Mouse (Mus musculus) limb, embryonic 15.5 days (tissue): ENCODE measurements at regions not wholly inside any gene's neighbourhood (a gene's known extent, or its start where the extent isn't known, plus 50 kb on each side); places are given as distances from the start of the nearest gene placed in this dataset.

Experiments used
- ATAC-seq: fragments of 200-750 bp; cut with Nextera tagmentation; 2 replicates; pipeline ENCODE4 v1.8.0; 2017; ENCODE audit warnings: low read depth, moderate TSS enrichment; ENCODE audit not compliant: insufficient number of reproducible peaks, low FRiP score, low TSS enrichment
- H3K27ac ChIP-seq: fragments of 300-500 bp; sonication (generic); 2 replicates; pipeline ENCODE4 v1.5.1; 2015; ENCODE audit warnings: moderate library complexity, mild to moderate bottlenecking, inconsistent platforms
- H3K27me3 ChIP-seq: fragments of 300-500 bp; sonication (generic); 2 replicates; pipeline ENCODE4 v1.6.1; 2015; ENCODE audit warnings: inconsistent platforms
- H3K36me3 ChIP-seq: fragments of 300-500 bp; sonication (generic); 2 replicates; pipeline ENCODE4 v1.6.1; 2015; ENCODE audit warnings: inconsistent platforms
- H3K4me1 ChIP-seq: fragments of 300-500 bp; sonication (generic); 2 replicates; pipeline ENCODE4 v1.6.1; 2015; ENCODE audit warnings: inconsistent platforms
- H3K4me2 ChIP-seq: fragments of 300-500 bp; sonication (generic); 2 replicates; pipeline ENCODE4 v1.6.1; 2015; ENCODE audit warnings: mild to moderate bottlenecking, inconsistent platforms
- H3K4me3 ChIP-seq: fragments of 300-500 bp; sonication (generic); 2 replicates; pipeline ENCODE4 v1.5.1; 2015; ENCODE audit warnings: mild to moderate bottlenecking, inconsistent platforms
- H3K9ac ChIP-seq: fragments of 300-500 bp; sonication (generic); 2 replicates; pipeline ENCODE4 v1.6.1; 2015; ENCODE audit warnings: inconsistent platforms
- H3K9me3 ChIP-seq: fragments of 300-500 bp; sonication (generic); 2 replicates; pipeline ENCODE4 v1.6.1; 2016; ENCODE audit warnings: inconsistent platforms
- WGBS: fragments of 180-500 bp; shearing (Covaris S2); methylation state at CpG from one replicate; pipeline ENCODE4 v1.1.7; 2015; 5-methylcytosine and 5-hydroxymethylcytosine counted together

DNA sequence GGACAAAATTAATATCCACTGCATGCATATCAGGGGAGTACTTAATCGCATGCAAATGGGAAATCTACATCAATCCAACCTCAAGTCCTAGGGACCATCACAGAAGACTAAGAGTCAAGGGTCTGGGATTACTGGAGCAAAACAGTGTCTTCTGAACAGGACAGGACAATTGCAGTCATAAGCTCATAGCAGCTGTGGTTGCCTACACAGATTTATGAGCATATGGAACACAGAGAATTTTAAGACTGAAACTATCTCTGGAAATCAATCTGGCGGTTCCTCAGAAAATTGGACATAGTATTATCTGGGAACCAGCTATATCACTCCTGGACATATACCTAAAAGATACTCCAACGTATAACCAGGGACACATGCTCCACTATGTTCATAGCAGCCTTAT is 99.8 kb upstream of the Hpf1 start:
- Histone ChIP-seq H3K27ac (no peak overlapping the region), H3K9ac (no peak overlapping the region), H3K4me1 (no peaks in the 10 kb centered on the region), H3K36me3 (no peaks in the 10 kb centered on the region), H3K4me2 (no peak overlapping the region), H3K9me3 (no peaks in the 10 kb centered on the region), H3K27me3 (no peaks in the 10 kb centered on the region), H3K4me3 (no peak overlapping the region)
- ATAC-seq: no peak
- 90% methylated on average over 3 of the region's 3 CpGs for WGBS

GRCm38 (mm10) chr8:60792518-60792917 is 97.7 kb upstream of the Hpf1 start:
- no peak for ATAC-seq

DNA sequence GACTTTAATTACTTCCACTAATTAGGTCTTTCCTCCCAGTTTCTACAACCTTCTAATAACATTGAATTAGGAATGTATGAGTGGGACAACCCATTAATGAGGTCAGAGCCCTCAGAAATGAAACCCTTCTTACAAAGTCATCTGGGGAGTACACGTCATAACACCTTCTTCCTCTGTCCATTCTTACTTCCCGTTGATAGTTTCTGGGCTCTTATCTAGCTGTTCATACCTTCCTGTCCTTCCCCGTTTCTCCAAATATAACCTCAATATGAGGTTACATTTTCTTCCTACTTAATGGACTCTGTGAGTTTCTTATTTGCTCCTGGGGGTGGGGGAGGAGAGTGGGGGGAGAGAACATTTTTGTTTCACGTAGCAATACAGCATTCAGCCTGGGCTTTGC is 85.4 kb upstream of the Hpf1 start:
- no peak overlapping the region for H3K4me2 ChIP-seq
- H3K4me1 ChIP-seq: no peaks in the 10 kb centered on the region
- ATAC-seq: no peak
- H3K27me3 ChIP-seq: no peaks in the 10 kb centered on the region
- no peaks in the 10 kb centered on the region for H3K9me3 ChIP-seq
- H3K9ac ChIP-seq: no peak overlapping the region
- no peaks in the 10 kb centered on the region for H3K36me3 ChIP-seq
- H3K27ac ChIP-seq: no peak overlapping the region
- 84% methylated on average over 4 of the region's 4 CpGs for WGBS
- no peak overlapping the region for H3K4me3 ChIP-seq

More at GRCm38 (mm10) chr8:60792518-60792917, 97.7 kb upstream of the Hpf1 start:
- Histone ChIP-seq H3K4me3 (no peak overlapping the region), H3K4me2 (no peak overlapping the region), H3K9ac (no peak overlapping the region), H3K27me3 (no peaks in the 10 kb centered on the region), H3K36me3 (no peaks in the 10 kb centered on the region), H3K9me3 (no peaks in the 10 kb centered on the region), H3K27ac (no peak overlapping the region), H3K4me1 (no peaks in the 10 kb centered on the region)
- 67% methylated on average over 1 of the region's 1 CpGs for WGBS

DNA sequence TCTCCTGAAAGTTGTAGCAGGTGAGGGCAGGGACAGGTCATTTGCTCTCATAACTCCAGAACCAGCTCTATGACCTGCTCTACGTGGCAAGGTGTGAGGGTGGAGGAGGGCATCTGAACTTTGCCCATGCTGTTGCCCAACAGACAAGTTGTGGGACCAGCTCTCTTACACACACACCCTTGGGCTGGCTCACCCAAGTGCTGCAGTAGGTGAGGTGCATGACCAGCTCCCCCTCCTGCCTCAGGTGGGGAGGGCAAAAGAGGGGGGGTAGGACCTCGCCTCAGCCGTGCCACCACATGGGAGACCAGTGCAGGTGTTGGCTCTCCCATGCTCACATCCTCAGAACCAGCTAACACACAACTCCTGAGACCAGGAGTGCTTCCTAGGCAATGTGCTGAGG is 83.4 kb upstream of the Hpf1 start:
- no peak overlapping the region for H3K4me3 ChIP-seq
- H3K27me3 ChIP-seq: no peaks in the 10 kb centered on the region
- H3K9ac ChIP-seq: no peak overlapping the region
- WGBS: 79% methylated on average over 3 of the region's 3 CpGs
- no peaks in the 10 kb centered on the region for H3K9me3 ChIP-seq
- 0 out of 2 replicates have a peak, but pooled peaks have one; percentile 35 for ATAC-seq
- no peak overlapping the region for H3K27ac ChIP-seq
- H3K4me1 ChIP-seq: no peaks in the 10 kb centered on the region
- H3K4me2 ChIP-seq: no peak overlapping the region
- H3K36me3 ChIP-seq: no peaks in the 10 kb centered on the region

GRCm38 (mm10) chr8:60809806-60810205 is 80.4 kb upstream of the Hpf1 start:
- Histone ChIP-seq H3K4me3 (no peak overlapping the region), H3K4me1 (no peaks in the 10 kb centered on the region), H3K27me3 (no peaks in the 10 kb centered on the region), H3K9me3 (no peaks in the 10 kb centered on the region), H3K36me3 (no peaks in the 10 kb centered on the region), H3K4me2 (no peak overlapping the region), H3K9ac (no peak overlapping the region), H3K27ac (no peak overlapping the region)
- WGBS: 93% methylated on average over 1 of the region's 1 CpGs
- no peak for ATAC-seq

- H3K27ac ChIP-seq: no peak overlapping the region
- 73% methylated on average over 4 of the region's 4 CpGs for WGBS
Observed at GRCm38 (mm10) chr8:60810955-60811354, 79.3 kb upstream of the Hpf1 start.

GRCm38 (mm10) chr8:60825676-60826442 is 64.4 kb upstream of the Hpf1 start:
- H3K36me3 ChIP-seq: no peaks in the 10 kb centered on the region
- no peaks in the 10 kb centered on the region for H3K4me1 ChIP-seq
- H3K4me3 ChIP-seq: no peak overlapping the region
- ATAC-seq: no peak
- no peak overlapping the region for H3K4me2 ChIP-seq
- 77% methylated on average over 11 of the region's 11 CpGs for WGBS
- no peaks in the 10 kb centered on the region for H3K9me3 ChIP-seq
- H3K27ac ChIP-seq: no peak overlapping the region
- no peaks in the 10 kb centered on the region for H3K27me3 ChIP-seq
- no peak overlapping the region for H3K9ac ChIP-seq

More at GRCm38 (mm10) chr8:60810955-60811354, 79.3 kb upstream of the Hpf1 start:
- Histone ChIP-seq H3K9ac (no peak overlapping the region), H3K36me3 (no peaks in the 10 kb centered on the region), H3K4me1 (no peaks in the 10 kb centered on the region), H3K9me3 (no peaks in the 10 kb centered on the region), H3K4me2 (no peak overlapping the region), H3K27me3 (no peaks in the 10 kb centered on the region), H3K4me3 (no peak overlapping the region)
- ATAC-seq: no peak

GRCm38 (mm10) chr8:60827241-60827640 is 63.0 kb upstream of the Hpf1 start:
- Histone ChIP-seq H3K4me3 (no peak overlapping the region), H3K27me3 (no peaks in the 10 kb centered on the region), H3K4me1 (no peaks in the 10 kb centered on the region), H3K9ac (no peak overlapping the region), H3K9me3 (no peaks in the 10 kb centered on the region), H3K36me3 (no peaks in the 10 kb centered on the region), H3K27ac (no peak overlapping the region), H3K4me2 (no peak overlapping the region)
- WGBS: 90% methylated on average over 8 of the region's 8 CpGs
- no peak for ATAC-seq

- Histone ChIP-seq H3K4me1 (no peaks in the 10 kb centered on the region; the same call in 1 of the 2 replicates), H3K9ac (no peak overlapping the region), H3K4me3 (no peak overlapping the region), H3K9me3 (no peaks in the 10 kb centered on the region), H3K27me3 (no peaks in the 10 kb centered on the region), H3K4me2 (no peak overlapping the region), H3K27ac (no peak overlapping the region), H3K36me3 (no peaks in the 10 kb centered on the region)
- ATAC-seq: no peak
- 66% methylated on average over 4 of the region's 4 CpGs for WGBS
Observed at GRCm38 (mm10) chr8:60829093-60829492, 61.1 kb upstream of the Hpf1 start.

DNA sequence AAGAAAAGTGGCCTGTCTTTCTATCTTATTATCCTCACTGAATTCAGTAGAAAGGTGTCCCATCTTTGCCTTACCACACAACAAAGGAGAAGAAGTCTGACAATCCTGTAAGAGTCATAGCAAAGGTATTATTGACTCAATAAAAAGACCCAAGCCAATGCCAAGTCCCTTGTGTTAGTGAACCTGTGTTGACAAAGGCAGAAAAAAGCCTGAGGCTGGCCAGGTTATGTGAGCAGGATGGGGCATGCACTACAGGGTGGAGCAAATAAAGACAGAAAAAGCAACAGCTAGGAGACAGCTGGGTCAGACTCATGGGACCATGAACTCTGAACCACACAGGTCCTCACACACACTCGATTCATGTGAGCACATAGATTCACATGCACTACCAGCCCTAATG is 59.7 kb upstream of the Hpf1 start:
- 50% methylated on average over 1 of the region's 1 CpGs for WGBS
- H3K4me2 ChIP-seq: no peak overlapping the region
- H3K9ac ChIP-seq: no peak overlapping the region
- no peaks in the 10 kb centered on the region for H3K36me3 ChIP-seq
- ATAC-seq: no peak
- H3K9me3 ChIP-seq: no peaks in the 10 kb centered on the region
- no peaks in the 10 kb centered on the region for H3K27me3 ChIP-seq
- no peak overlapping the region for H3K4me3 ChIP-seq
- H3K4me1 ChIP-seq: no peaks in the 10 kb centered on the region; the same call in 1 of the 2 replicates
- no peak overlapping the region for H3K27ac ChIP-seq

GRCm38 (mm10) chr8:60838526-60838925 is 51.7 kb upstream of the Hpf1 start:
- Histone ChIP-seq H3K4me2 (no peak overlapping the region), H3K4me3 (no peak overlapping the region), H3K27ac (no peak overlapping the region), H3K4me1 (no peaks in the 10 kb centered on the region), H3K9me3 (no peaks in the 10 kb centered on the region), H3K27me3 (no peaks in the 10 kb centered on the region), H3K36me3 (no peaks in the 10 kb centered on the region), H3K9ac (no peak overlapping the region)
- 12% methylated on average over 3 of the region's 3 CpGs for WGBS
- ATAC-seq: no peak
